Mouse (Mus musculus): ENCODE measurements around the gene Trub1.

DNA sequence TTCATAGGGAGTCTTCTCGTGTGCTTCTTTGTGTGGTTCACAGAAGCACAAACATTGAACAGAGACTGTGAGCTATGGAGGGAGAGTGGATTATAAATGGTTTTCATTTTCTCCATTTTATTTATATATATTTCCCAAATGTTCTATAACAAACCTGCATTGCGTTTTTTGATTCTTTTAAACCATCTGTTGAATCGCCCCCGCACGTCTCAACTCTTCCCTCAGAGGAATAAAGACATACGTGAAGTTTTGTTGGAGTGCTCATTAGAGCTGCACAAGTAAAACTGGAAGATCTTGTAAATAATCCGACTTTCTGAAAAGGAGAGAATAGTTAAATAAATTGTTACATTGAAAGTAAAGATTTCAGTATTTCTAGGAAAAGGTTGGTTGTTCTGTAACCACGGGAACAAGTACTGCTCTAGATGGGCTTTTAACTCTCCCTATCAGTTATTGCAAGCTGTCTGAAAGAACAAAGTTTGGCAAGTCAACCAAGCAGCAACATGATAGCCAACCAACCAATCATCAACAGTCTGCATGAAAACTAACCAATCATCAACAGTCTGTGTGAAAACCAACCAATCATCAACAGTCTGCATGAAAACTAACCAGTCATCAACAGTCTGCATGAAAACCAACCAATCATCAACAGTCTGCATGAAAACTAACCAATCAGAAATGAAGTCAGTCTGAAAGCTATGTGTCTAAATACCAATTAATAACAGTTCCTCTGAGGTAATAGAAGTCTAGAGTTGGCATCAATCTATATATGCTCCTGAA lies 37.5 kb upstream of the Trub1 start:
- TF ChIP-seq CTCF (IDR thresholded peaks at IDR 0.05; ENCODE audit: extremely low read depth, insufficient read depth, insufficient read length, insufficient replicate concordance), result no peak
- no peak for TF ChIP-seq POLR2A (IDR thresholded peaks at IDR 0.05; ENCODE audit: low read depth, low read length)
